Mouse (Mus musculus): ENCODE measurements around the gene Gm42906. TPM values are rescaled to one million over a fixed set of nuclear protein-coding genes. Genes with fewer than 3 reads are reported as not detected.

The Gm42906 gene
- total RNA-seq, 1 experiment from 2014 or later, result 1.9 TPM

- no peak for DNase-seq
Observed at GRCm38 (mm10) chr5:151060476-151060875, 367.5 kb downstream of the Gm42906 start.

DNA sequence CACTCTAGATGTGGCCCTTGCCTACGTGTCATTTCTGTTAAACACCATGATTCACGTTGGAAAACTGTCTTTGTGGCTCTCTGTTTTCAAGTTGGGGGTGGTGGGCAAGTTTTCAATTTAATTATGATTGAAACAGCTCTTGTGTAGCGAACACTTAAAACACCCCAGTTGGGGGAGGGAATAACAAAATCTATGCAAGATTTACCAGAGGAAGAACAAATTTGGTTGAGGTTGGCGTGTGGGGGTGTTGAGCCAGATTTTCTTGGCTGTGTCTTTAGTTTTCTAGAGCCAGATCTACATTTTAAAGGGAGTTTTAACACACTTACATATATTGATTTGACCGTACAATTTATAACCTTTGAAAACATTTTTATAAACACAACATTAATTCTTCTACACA is 368.2 kb downstream of the Gm42906 start:
- no peak for DNase-seq

DNA sequence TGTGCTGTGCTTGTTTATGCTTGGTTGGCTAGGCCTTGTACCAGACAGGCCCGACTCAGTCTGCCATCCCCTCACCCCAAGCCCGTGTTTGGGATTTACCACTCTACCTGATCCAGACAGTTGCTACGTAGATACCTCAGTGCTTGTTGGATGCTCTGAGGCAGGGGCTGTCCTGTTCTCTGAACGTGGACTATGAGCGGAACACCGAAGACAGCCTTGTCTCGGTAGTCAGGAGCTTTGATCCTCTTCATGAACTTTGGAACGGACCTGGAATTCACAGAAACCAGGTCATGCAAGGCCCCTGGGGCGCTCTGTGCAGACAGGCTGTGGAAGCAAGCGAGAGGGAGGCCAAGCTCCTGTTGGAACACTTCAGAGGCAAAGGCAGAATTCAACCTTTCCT is 368.6 kb downstream of the Gm42906 start:
- DNase-seq, result no peak

DNA sequence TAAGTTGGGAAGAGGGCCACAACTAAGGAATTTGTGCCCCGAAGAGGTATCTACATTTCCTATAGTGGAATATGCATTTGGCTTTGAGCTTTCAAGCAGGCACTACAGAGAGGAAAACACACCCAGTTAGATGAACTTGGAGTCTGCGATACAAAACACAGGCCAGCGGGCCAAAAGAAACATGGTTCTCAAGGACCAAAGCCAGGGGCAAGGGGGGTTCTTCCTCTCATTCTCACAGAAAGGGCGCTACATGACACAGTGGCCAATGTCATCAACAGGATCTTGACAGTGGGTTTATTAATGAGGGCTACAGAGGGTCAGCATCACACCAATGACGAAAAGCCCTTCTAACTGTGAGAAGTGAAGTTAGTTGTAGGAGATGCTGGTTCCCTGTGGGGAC is 370.2 kb downstream of the Gm42906 start:
- no peak for DNase-seq

DNA sequence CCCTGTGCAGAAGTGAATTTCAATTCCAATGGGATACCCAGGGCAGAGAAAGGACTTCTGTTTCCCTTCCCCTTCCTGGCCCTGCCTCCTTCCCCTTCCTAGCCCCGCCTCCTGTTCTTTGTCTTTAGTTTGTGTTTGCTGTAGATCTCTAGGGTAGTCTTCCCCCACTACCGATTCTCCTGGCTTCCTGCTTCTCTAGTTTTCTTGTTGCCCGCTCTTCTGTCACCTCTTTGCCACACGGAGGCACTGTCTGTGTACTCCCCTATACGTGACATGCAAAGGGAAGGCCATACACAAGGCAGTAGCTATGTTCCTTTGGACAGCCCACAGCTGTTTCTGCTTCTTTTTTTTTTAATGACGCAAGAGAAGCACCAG is 371.1 kb downstream of the Gm42906 start:
- no peak for DNase-seq

DNA sequence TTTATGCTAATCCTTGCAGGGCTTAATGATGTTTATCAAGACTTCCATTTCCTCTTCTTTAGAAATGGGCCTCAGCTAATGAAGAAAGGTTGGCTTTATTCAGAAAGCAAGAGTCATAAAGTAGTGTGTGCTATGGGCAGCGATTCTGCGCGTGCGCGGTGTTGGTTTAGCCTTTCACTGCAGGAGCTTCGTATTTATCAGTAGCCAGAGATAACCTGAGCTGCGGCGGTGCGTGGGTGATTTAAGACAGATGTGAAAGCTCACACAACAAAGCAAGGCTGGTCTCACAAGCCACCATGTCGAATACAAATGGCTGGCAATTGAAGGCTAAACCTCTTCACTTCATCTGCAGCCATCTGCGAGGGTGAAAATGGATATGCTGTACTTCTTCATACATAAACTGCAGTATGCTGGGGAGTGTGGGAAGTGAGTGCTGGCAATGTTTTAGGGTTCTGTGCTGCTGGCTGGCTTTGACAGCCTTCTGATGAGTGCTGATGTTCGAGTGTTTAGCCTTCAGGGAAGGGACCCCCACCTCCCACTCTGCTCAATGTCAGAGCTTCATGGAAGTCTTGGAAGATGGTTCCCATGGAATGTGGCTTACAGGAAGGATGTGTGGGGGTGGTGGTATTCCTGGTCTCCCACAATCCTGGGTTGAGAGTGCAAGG is 371.6 kb downstream of the Gm42906 start:
- DNase-seq, result no peak

GRCm38 (mm10) chr5:151055426-151056090 is 372.4 kb downstream of the Gm42906 start:
- no peak for DNase-seq

DNA sequence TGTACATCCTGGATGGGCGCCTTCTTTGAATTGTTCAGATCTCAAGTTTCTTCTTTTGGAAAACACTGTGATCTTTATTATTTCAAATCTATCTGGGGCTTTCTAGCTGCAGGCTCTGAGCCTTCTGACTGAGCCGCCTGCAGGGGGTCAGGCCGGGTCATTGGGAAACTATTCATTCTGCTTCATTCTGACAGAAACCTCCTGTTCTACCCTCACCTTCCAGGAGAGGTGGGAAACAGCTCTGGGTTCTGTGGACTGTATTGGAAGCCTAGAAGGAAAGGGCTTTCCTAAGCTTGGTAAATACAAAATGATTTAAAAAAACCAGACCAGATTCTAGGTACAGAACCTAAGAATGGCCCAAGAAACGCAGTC is 373.2 kb downstream of the Gm42906 start:
- no peak for DNase-seq

- DNase-seq, result no peak
Observed at GRCm38 (mm10) chr5:151054100-151054742, 373.7 kb downstream of the Gm42906 start.

GRCm38 (mm10) chr5:151053190-151053589 is 374.8 kb downstream of the Gm42906 start:
- DNase-seq, result no peak

- DNase-seq, result no peak
Observed at GRCm38 (mm10) chr5:151052331-151052730, 375.6 kb downstream of the Gm42906 start.

DNA sequence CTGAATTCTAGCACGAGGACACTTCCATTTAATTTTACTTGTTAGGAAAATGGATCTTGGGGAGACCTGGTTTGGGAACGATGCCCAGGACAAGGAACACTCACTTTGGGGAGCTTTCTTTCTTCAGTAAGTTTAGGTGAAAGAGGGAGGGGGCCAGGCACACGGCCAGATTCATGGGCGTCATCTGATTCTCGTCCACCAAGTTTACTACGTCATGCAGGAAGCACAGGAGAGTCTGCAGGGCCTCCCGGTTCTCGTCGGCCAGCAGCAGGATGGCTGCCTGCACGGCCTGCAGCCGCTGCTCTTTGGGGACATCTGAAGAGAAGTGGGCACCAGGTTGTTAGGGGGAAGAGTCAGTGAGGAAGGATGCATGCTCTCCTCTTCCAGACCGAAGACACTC is 380.5 kb downstream of the Gm42906 start:
- no peak for DNase-seq

- DNase-seq, result no peak
Observed at GRCm38 (mm10) chr5:151046917-151047316, 381.0 kb downstream of the Gm42906 start.

DNA sequence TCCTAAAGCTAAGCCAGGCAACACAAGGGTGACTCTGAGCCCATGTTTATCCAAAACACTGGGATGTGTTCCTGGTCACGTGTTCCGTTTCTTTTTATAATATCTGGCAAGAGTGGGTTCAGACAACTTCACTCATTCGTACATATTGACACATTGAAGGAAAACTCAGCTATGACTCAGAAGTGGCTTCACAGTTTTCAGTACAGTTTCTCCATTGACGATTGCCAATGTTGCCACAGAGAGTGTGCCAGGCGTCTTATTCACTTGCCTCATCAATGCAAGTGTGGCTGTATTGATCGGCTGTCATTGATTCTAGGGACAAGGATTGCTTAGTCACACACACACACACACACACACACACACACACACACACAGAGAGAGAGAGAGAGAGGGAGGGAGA is 381.8 kb downstream of the Gm42906 start:
- DNase-seq, result no peak

- DNase-seq, result no peak
Observed at GRCm38 (mm10) chr5:151042911-151043310, 385.1 kb downstream of the Gm42906 start.

DNA sequence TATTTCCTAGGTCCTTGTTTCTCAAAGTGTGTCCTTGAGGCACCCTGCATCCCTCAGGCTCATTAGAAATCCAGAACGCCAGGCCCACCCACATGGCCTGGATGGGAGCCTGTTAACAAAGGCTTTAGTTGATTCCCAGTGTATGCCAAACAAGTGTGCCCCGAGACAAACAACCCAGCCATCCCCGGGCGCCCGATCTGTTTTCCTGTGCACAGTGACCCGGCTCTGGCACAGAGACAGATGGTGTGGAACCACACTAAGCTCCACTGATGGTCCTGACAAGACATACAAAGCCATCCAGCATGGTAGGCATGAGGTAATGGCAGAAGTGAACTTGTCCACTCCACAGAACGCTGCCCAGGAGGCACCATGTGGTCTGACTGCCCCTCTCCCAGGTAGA is 390.1 kb downstream of the Gm42906 start:
- DNase-seq, result no peak

DNA sequence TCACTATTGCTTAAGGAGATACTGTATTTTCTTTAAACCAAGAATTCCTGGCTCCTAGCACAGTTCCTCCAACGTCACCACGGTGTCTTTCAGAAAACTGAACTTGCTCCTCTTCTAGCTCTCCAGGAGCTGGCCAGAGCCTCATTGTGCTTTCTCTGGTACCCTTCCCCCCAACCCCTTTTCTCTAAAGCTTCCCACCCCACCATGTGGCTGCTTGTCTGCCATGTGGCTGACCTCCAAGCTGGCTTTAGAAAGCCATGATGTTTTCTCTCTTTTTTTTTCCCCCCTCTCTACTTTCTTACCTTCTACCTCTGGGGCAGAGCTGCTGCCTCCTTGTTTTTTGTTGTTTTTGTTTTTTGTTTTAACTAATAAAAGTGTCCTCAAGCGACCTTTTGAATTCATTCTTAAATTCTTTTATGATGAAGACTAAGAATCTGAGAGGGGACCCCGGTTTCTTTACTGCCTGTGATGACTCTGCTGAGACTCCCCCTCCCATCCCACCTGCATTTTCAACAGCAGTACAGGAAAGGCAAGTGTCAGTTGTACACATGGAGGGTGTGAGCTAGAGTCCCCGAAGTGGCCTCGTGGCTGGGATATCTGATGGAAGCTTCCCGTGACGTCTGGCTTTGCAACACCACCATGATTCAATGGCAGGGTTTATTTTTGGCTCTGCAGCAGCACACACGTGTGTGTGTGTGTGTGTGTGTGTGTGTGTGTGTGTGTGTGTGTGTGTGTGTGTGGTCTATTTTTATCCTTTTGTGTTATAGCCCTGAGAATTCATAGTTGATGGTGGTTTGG is 393.0 kb downstream of the Gm42906 start:
- DNase-seq, result no peak

DNA sequence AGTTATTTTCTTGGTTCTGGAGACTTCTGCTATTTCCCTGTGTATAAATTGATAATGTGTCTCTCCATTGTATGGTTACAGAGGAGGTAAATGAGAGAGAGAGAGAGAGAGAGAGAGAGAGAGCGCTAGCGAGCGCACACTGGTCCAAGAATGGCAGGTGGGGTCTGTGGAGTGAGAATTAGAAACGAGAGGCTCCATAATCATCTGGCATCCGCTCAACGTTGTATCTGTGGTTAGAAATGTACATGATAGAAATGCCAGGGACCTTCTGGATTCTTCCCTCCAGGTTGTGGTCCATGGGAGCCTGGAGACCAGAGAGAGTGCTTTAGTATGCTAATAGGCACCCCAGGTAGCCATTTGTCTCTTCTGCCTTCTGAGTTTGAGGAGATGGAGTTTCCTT is 399.1 kb downstream of the Gm42906 start:
- no peak for DNase-seq

DNA sequence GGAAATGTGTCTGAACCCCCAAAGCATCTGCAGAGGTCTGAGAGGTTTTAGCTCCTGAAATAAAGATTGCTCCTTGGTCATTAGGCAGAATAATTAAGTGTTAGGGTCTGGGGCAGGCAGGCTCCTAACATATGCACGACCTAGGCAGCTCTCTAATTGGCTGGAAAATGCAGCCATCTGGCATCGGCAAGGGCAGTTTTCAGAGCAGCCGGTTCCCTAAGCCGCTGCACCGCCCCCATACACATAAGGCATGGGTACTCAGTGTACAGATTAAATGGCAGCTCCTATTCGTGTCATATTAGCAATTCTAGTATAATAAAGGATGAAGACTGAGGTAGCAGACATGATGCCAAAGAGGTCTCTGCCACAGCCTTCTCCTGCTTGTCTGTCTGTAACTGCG is 400.8 kb downstream of the Gm42906 start:
- DNase-seq, result no peak

- DNase-seq, result no peak
Observed at GRCm38 (mm10) chr5:151026069-151026468, 401.9 kb downstream of the Gm42906 start.

DNA sequence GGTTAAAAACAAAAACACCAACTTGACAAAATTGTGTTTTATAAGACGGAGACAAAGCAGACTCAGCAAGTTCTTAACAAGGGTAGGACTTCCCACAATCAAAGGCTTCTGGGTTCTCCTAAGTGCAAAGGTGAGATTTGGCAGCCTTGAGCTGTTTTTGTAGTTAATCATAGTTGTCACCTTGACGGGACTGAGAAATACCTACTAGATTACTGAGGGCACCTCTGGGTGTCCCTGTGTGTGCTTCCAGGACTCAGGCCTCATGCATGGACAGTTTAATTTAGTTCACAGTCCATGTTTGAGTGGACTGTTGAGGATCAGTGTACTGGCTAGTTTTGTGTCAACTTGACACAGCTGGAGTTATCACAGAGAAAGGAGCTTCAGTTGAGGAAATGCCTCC is 403.5 kb downstream of the Gm42906 start:
- DNase-seq, result no peak

DNA sequence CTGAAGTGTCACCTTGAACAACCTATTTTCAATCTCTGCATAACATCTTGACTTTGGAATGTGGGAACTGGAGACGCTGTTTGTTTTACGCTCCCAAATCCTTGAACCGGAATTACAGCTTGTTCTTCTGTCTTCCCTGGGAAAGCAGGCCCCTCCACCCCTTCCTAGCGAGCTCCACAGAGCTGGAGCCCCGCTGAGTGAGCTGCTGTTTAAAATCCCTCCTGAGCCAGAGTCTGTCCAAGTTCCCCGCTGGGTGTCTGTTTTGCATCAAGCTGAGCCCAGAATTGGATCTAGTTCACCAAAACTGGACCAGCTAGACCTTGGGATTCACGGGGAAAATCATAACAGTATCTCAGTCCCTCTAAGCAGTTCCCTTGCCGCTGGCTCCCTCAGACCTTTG is 404.5 kb downstream of the Gm42906 start:
- no peak for DNase-seq

- DNase-seq, result no peak
Observed at GRCm38 (mm10) chr5:151022939-151023338, 405.0 kb downstream of the Gm42906 start.
